Mouse (Mus musculus) G1E (cell line): ENCODE data around the gene Mecr. TPM values are rescaled to one million over a fixed set of nuclear protein-coding genes. Genes with fewer than 3 reads are reported as not detected.

ENCODE experiments used
- ATAC-seq: 2 replicates; pipeline ENCODE4 v1.8.0; 2016; ENCODE audit warnings: mild to moderate bottlenecking; ENCODE audit not compliant: insufficient number of reproducible peaks, poor library complexity, low FRiP score, severe bottlenecking; ENCODE audit errors: extremely low read depth
- DNase-seq: peaks from one replicate; pipeline ENCODE4 v3.0.0; 2012; ENCODE audit warnings: low spot score
- H3K27me3 ChIP-seq: 2 replicates; pipeline ENCODE4 v1.6.1; 2012; ENCODE audit warnings: mild to moderate bottlenecking, low read length, inconsistent platforms; ENCODE audit not compliant: insufficient read depth
- H3K36me3 ChIP-seq: replicated peaks from 2 replicates; pipeline ENCODE3; 2012; ENCODE audit warnings: mild to moderate bottlenecking, inconsistent platforms
- H3K4me1 ChIP-seq: 2 replicates; pipeline ENCODE4 v1.6.1; 2012; ENCODE audit warnings: low read depth, low read length, inconsistent platforms, mixed read lengths; ENCODE audit not compliant: insufficient read depth
- H3K4me3 ChIP-seq: 2 replicates; pipeline ENCODE4 v1.5.1; 2012; ENCODE audit warnings: low read depth, mild to moderate bottlenecking, inconsistent platforms, low read length, moderate library complexity, mixed read lengths
- H3K9me3 ChIP-seq: replicated peaks from 2 replicates; pipeline ENCODE4 v1.6.1; 2012; ENCODE audit warnings: inconsistent platforms
- CTCF ChIP-seq: IDR thresholded peaks from 2 replicates; pipeline ENCODE4 v1.5.1; 2012; ENCODE audit warnings: low read depth, low read length, inconsistent platforms, mixed read lengths
- GATA1 ChIP-seq: IDR thresholded peaks from 2 replicates; pipeline ENCODE4 v1.6.1; 2012; ENCODE audit warnings: borderline replicate concordance, low read length, inconsistent platforms, mixed read lengths
- GATA2 ChIP-seq: IDR thresholded peaks from 2 replicates; pipeline ENCODE4 v1.6.1; 2012; ENCODE audit warnings: low read depth, low read length, inconsistent platforms, borderline replicate concordance
- POLR2AphosphoS5 ChIP-seq: IDR thresholded peaks from 2 replicates; pipeline ENCODE4 v1.6.1; 2012; ENCODE audit warnings: low read depth, low read length, inconsistent platforms; ENCODE audit not compliant: insufficient replicate concordance
- TAL1 ChIP-seq: conservative IDR thresholded peaks from 2 replicates; pipeline ENCODE4 v1.6.1; 2012; ENCODE audit warnings: low read depth, low read length, inconsistent platforms, mixed read lengths
- polyA plus RNA-seq: library from polyadenylated mRNA; stranded (reverse); fragments of >175 nt; gene quantifications from 2 replicates; pipeline ENCODE4 v1.2.3, GENCODE M21; 2012
- total RNA-seq, 2 experiments: library from RNA; stranded (forward) in 1 of 2; stranded (reverse) in 1 of 2; fragments of 200-1000 nt in 1 of 2; fragments of >200 nt in 1 of 2; fragmentation: Nextera tagmentation in 1 of 2; gene quantifications; 2 replicates each; pipeline ENCODE4 v1.2.3; 2014 to 2017

Mecr gene
- total and polyA plus RNA-seq, 3 experiments: 32.3 to 50.6 (median 38.0) TPM

DNA sequence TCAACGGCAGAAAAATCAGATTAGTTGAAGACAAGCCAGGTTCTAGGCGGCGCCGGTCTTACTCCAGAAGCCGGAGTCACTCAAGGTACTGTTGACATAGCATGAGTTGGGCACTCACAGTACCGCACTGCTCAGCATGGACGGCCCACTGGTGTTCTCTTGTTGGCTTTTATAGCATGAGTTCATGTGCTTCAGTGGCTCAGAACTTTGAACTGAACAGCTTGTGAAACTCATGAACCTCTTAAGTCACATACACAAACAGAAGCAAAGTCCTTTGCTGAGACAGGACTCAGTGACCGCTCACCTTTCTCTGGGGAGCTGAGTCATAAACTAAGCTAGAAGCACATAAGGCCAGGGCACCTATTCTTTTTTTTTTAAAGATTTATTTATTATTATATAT is 54.5 kb downstream of the Mecr start:
- peaks cover 2% of the 10 kb centered on the region; the same call in 1 of the 2 replicates for H3K4me1 ChIP-seq
- DNase-seq (no peak), ATAC-seq (no peak)
- no peak for TF ChIP-seq GATA2
- no peak for TF ChIP-seq TAL1
- no peak for TF ChIP-seq GATA1
- TF ChIP-seq POLR2AphosphoS5: no peak
- no peaks in the 10 kb centered on the region; the same call in 1 of the 2 replicates for H3K27me3 ChIP-seq
- no peak overlapping the region for H3K4me3 ChIP-seq
- H3K36me3 ChIP-seq: peaks cover 82% of the 10 kb centered on the region
- H3K9me3 ChIP-seq: no peaks in the 10 kb centered on the region

DNA sequence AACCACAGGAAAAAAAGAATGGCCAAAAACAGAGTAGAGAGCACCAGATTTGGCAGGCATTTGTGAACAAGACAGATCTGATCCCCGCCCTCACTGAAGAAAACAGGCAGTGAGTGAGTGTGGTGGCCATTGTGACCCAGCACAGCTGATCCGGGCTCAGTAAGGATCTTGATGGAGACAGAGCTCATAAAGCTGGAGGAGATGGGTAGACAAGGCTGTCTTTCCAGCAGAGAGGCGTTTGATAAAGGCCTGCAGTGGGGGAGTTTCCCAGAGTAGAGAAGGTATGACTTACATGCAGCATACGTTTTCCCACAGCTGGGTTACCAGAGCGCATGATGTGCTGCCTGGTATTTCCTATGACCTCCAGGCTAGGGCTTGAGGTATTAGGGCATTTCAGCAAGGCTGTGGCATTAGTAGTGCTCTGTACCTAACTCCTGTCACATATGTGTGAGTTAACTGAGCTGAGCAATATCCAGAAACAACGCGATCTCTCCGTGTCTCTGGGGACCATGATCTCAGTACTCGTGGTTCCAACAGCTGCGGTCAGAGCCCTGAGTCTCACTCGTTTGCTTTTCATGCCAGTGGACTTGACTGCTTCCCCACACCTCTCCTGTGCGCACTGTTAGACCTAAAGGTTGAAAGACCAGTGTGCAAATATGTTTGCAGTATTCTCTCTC is 55.4 kb downstream of the Mecr start:
- H3K4me1 ChIP-seq: peaks cover 2% of the 10 kb centered on the region; the same call in 1 of the 2 replicates
- H3K27me3 ChIP-seq: no peaks in the 10 kb centered on the region; the same call in 1 of the 2 replicates
- ATAC-seq (no peak), DNase-seq (no peak)
- H3K4me3 ChIP-seq: no peak overlapping the region
- H3K9me3 ChIP-seq: no peaks in the 10 kb centered on the region
- no peak for TF ChIP-seq CTCF
- TF ChIP-seq TAL1: no peak
- no peak for TF ChIP-seq GATA2
- TF ChIP-seq GATA1: no peak
- TF ChIP-seq POLR2AphosphoS5: no peak
- H3K36me3 ChIP-seq: peaks cover 76% of the 10 kb centered on the region

DNA sequence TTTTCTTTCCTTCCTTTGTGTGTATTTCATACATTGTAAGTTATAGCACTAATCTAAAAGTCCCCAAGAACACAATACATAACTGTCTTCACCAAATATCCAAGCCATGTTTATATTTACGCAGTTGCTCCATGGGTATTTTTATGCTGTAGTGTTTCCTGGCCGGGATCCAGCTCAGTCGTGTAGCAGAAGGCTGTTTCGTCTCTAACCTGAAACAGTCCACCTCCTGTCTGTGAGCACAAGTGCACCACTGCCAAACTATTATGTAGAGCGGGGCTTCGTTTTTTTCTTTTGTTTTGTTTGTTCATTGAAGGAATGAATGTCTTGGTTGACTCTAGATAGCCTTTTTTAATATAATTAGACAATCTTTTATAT is 55.9 kb downstream of the Mecr start:
- Histone ChIP-seq H3K27me3 (no peaks in the 10 kb centered on the region; the same call in 1 of the 2 replicates), H3K4me1 (peaks cover 4% of the 10 kb centered on the region), H3K4me3 (no peak overlapping the region), H3K9me3 (no peaks in the 10 kb centered on the region), H3K36me3 (peaks cover 76% of the 10 kb centered on the region)
- TF ChIP-seq TAL1 (no peak), CTCF (no peak), POLR2AphosphoS5 (no peak)
- ATAC-seq (no peak), DNase-seq (no peak)

DNA sequence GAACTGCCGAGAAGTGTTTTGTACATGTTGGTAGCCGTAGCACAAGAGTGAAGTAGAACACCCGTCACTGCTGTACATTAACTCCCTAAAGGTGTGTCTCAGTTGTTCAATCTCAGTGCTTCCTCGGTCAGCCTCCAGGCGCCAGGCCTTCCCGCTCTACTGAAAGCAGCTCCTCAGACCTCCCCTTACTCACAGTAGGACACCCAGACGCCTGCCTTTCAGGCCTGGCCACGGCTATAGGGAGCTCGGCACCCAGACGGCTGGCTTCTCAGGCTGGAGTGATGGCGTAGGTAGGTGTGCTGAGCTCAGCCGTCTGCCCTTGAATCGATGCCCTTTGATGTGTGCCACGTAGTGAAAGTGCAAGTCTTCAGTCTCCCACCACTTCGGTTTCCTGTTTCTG is 57.8 kb downstream of the Mecr start:
- TF ChIP-seq TAL1 (no peak), POLR2AphosphoS5 (no peak), CTCF (no peak), GATA1 (no peak), GATA2 (no peak)
- ATAC-seq: no peak
- Histone ChIP-seq H3K27me3 (no peaks in the 10 kb centered on the region; the same call in 1 of the 2 replicates), H3K36me3 (peaks cover 83% of the 10 kb centered on the region), H3K9me3 (no peaks in the 10 kb centered on the region), H3K4me1 (peaks cover 4% of the 10 kb centered on the region), H3K4me3 (no peak overlapping the region)
- DNase-seq: no peak

DNA sequence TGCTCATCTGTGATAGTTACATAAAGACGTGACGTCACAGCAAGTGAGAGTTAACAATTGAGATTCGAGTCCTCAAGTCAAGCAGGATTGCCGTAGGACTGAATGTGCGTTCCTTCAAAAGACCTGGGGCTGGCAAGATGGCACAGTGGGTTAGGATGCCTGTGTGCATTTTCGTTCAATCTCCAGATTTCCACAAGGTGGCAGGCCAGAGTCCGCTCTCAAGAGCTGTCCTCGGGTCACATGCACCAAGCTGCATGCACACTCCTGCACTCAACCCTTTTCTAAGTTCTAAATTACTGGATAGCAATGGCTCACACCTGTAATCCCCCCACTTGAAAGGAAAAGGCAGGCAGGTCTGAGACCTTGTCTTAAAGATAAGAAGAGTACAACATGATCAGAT is 61.2 kb downstream of the Mecr start:
- peaks cover 4% of the 10 kb centered on the region for H3K4me1 ChIP-seq
- TF ChIP-seq CTCF: 0 out of 2 replicates have a peak, but pooled peaks have one; percentile 32
- no peak for TF ChIP-seq TAL1

DNA sequence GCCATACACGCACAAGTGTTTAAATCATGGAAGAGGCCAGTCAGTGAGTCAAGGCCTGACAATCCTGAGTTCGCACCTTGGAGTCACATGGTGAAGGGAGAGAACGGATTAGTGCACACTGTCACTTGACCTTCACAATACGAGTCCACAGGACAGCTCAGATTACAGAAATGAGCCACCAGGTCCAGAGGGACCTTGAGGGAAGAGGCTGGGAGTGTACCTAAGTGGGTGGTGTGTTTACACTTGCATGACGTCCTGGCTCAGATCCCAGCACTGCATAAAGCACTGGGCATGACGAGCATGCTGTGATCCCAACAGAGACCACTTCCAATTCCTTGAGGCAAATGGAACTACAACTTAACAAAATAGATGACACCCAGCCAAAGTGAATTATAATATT is 63.2 kb downstream of the Mecr start:
- Histone ChIP-seq H3K27me3 (no peaks in the 10 kb centered on the region), H3K4me3 (no peak overlapping the region), H3K9me3 (no peaks in the 10 kb centered on the region), H3K4me1 (peaks cover 4% of the 10 kb centered on the region), H3K36me3 (peaks cover 46% of the 10 kb centered on the region)
- TF ChIP-seq GATA2: no peak
- no peak for TF ChIP-seq GATA1
- TF ChIP-seq POLR2AphosphoS5: no peak
- no peak for TF ChIP-seq CTCF
- no peak for TF ChIP-seq TAL1
- DNase-seq (no peak), ATAC-seq (no peak)

More for the DNA sequence above, 61.2 kb downstream of the Mecr start:
- ATAC-seq: no peak
- Histone ChIP-seq H3K4me3 (no peak overlapping the region), H3K27me3 (no peaks in the 10 kb centered on the region; the same call in 1 of the 2 replicates), H3K9me3 (no peaks in the 10 kb centered on the region), H3K36me3 (peaks cover 66% of the 10 kb centered on the region)
- DNase-seq: no peak
